Mouse (Mus musculus) cortical plate, adult 2 months (tissue): ENCODE measurements around the gene Lyst.

ENCODE experiments used
- CTCF ChIP-seq: fragments of 200-500 bp; IDR thresholded peaks from 2 replicates; pipeline ENCODE4 v1.5.1; 2011; ENCODE audit warnings: mild to moderate bottlenecking, control low read depth, low read length; ENCODE audit not compliant: insufficient read depth; ENCODE audit errors: extremely low read depth
- POLR2A ChIP-seq: fragments of 200-500 bp; IDR thresholded peaks from 2 replicates; pipeline ENCODE4 v1.6.1; 2011; ENCODE audit warnings: mild to moderate bottlenecking, low read length, control low read depth; ENCODE audit not compliant: insufficient read depth; ENCODE audit errors: extremely low read depth

- no peak for TF ChIP-seq CTCF
- TF ChIP-seq POLR2A, result no peak
These were observed 22.6 kb upstream of the Lyst start for GRCm38 (mm10) chr13:13567640-13568039.
